Mouse (Mus musculus) neural tube, embryonic 12.5 days (tissue): ENCODE measurements around the gene Fam173a. TPM values are rescaled to one million over a fixed set of nuclear protein-coding genes. Genes with fewer than 3 reads are reported as not detected.
A peak's percentile ranks its signal among the peaks of the same experiment; 100 is the strongest.

ENCODE experiments used
- ATAC-seq: fragments of 200-750 bp; cut with Nextera tagmentation; 2 replicates; pipeline ENCODE4 v1.8.0; 2017; ENCODE audit warnings: low read depth, mild to moderate bottlenecking, moderate TSS enrichment, moderate library complexity; ENCODE audit not compliant: low FRiP score
- H3K27ac ChIP-seq: fragments of 300-500 bp; sonication (generic); 2 replicates; pipeline ENCODE4 v1.5.1; 2016
- H3K27me3 ChIP-seq: fragments of 300-500 bp; sonication (generic); replicated peaks from 2 replicates; pipeline ENCODE4 v1.6.1; 2016; ENCODE audit warnings: mild to moderate bottlenecking
- H3K36me3 ChIP-seq: fragments of 300-500 bp; sonication (generic); 2 replicates; pipeline ENCODE4 v1.6.1; 2016; ENCODE audit warnings: mild to moderate bottlenecking
- H3K4me1 ChIP-seq: fragments of 300-500 bp; sonication (generic); 2 replicates; pipeline ENCODE4 v1.6.1; 2016
- H3K4me2 ChIP-seq: fragments of 300-500 bp; sonication (generic); replicated peaks from 2 replicates; pipeline ENCODE4 v1.6.1; 2016; ENCODE audit warnings: mild to moderate bottlenecking
- H3K4me3 ChIP-seq: fragments of 300-500 bp; sonication (generic); 2 replicates; pipeline ENCODE4 v1.5.1; 2016
- H3K9ac ChIP-seq: fragments of 300-500 bp; sonication (generic); 2 replicates; pipeline ENCODE4 v1.6.1; 2016; ENCODE audit warnings: mild to moderate bottlenecking
- H3K9me3 ChIP-seq: fragments of 300-500 bp; sonication (generic); 2 replicates; pipeline ENCODE4 v1.6.1; 2016; ENCODE audit warnings: mild to moderate bottlenecking
- WGBS: fragments of 180-500 bp; shearing (Covaris S2); methylation state at CpG from one replicate; pipeline ENCODE4 v1.1.7; 2016; 5-methylcytosine and 5-hydroxymethylcytosine counted together
- polyA plus RNA-seq: library from polyadenylated mRNA; unstranded; fragments of >200 nt; fragmentation: Nextera tagmentation; extraction: Ambion mirVana; gene quantifications from 2 replicates; pipeline ENCODE4 v1.2.1, GENCODE M21; 2016

Gene Fam173a
- polyA plus RNA-seq, result 75.3 and 84.6 TPM in 2 replicates

GRCm38 (mm10) chr17:25792615-25793014 lies at the start of gene Fam173a:
TSS of gene Fam173a (minus strand) at chr17:25792901.
- H3K4me3 ChIP-seq, result peak within 1 kb of the TSS; percentile 72
- no peaks in the 10 kb centered on the region for H3K27me3 ChIP-seq
- H3K9me3 ChIP-seq, result no peaks in the 10 kb centered on the region
- peaks cover 62% of the 10 kb centered on the region for H3K4me1 ChIP-seq
- peak; percentile 26 for ATAC-seq
- peaks cover 19% of the 10 kb centered on the region for H3K36me3 ChIP-seq
- 0% methylated on average over 14 of the region's 14 CpGs for WGBS
- peak within 1 kb of the TSS; percentile 79 for H3K9ac ChIP-seq
- H3K27ac ChIP-seq, result peak within 1 kb of the TSS; percentile 79
- H3K4me2 ChIP-seq, result peak within 1 kb of the TSS; percentile 95

- no peak within 1 kb of the TSS for H3K27ac ChIP-seq
- peaks cover 48% of the 10 kb centered on the region for H3K36me3 ChIP-seq
- H3K4me1 ChIP-seq, result peaks cover 31% of the 10 kb centered on the region
- 94% methylated on average over 22 of the region's 22 CpGs for WGBS
- no peak within 1 kb of the TSS for H3K9ac ChIP-seq
- no peak within 1 kb of the TSS for H3K4me2 ChIP-seq
- no peaks in the 10 kb centered on the region for H3K27me3 ChIP-seq
- H3K4me3 ChIP-seq, result no peak within 1 kb of the TSS
- no peaks in the 10 kb centered on the region for H3K9me3 ChIP-seq
- no peak for ATAC-seq
These were observed 48.6 kb upstream of the Fam173a start, which contains the start of gene Gm20683 for GRCm38 (mm10) chr17:25841117-25841880. TSS of gene Gm20683 (minus strand) at chr17:25841763.

- Histone ChIP-seq H3K27ac (no peak overlapping the region), H3K4me2 (no peak overlapping the region), H3K36me3 (peaks cover 44% of the 10 kb centered on the region), H3K4me3 (no peak overlapping the region), H3K27me3 (no peaks in the 10 kb centered on the region), H3K4me1 (peaks cover 39% of the 10 kb centered on the region), H3K9ac (no peak overlapping the region), H3K9me3 (no peaks in the 10 kb centered on the region)
- WGBS, result 96% methylated on average over 6 of the region's 6 CpGs
- ATAC-seq, result no peak
These were observed 47.8 kb upstream of the Fam173a start for GRCm38 (mm10) chr17:25840519-25840918.

GRCm38 (mm10) chr17:25839455-25840235 lies 46.9 kb upstream of the Fam173a start:
- no peaks in the 10 kb centered on the region for H3K27me3 ChIP-seq
- H3K9ac ChIP-seq, result no peak overlapping the region
- H3K4me1 ChIP-seq, result peaks cover 47% of the 10 kb centered on the region
- H3K9me3 ChIP-seq, result no peaks in the 10 kb centered on the region
- no peak overlapping the region for H3K4me2 ChIP-seq
- no peak for ATAC-seq
- no peak overlapping the region for H3K27ac ChIP-seq
- no peak overlapping the region for H3K4me3 ChIP-seq
- H3K36me3 ChIP-seq, result peaks cover 51% of the 10 kb centered on the region
- WGBS, result 83% methylated on average over 14 of the region's 14 CpGs

GRCm38 (mm10) chr17:25838904-25839303 lies 46.2 kb upstream of the Fam173a start:
- H3K27me3 ChIP-seq, result no peaks in the 10 kb centered on the region
- no peak overlapping the region for H3K4me2 ChIP-seq
- WGBS, result 85% methylated on average over 4 of the region's 4 CpGs
- no peak for ATAC-seq
- H3K4me1 ChIP-seq, result peaks cover 54% of the 10 kb centered on the region
- H3K9ac ChIP-seq, result no peak overlapping the region
- H3K27ac ChIP-seq, result no peak overlapping the region
- peaks cover 51% of the 10 kb centered on the region for H3K36me3 ChIP-seq
- no peaks in the 10 kb centered on the region for H3K9me3 ChIP-seq
- no peak overlapping the region for H3K4me3 ChIP-seq

GRCm38 (mm10) chr17:25837533-25837932 lies 44.8 kb upstream of the Fam173a start:
- peaks cover 52% of the 10 kb centered on the region for H3K4me1 ChIP-seq
- ATAC-seq, result no peak

GRCm38 (mm10) chr17:25837076-25837410 lies 44.3 kb upstream of the Fam173a start, which contains the start of gene Rhbdl1:
TSS of gene Rhbdl1 (minus strand) at chr17:25837295.
- Histone ChIP-seq H3K4me3 (peak within 1 kb of the TSS; percentile 42), H3K9me3 (no peaks in the 10 kb centered on the region), H3K9ac (peak within 1 kb of the TSS; percentile 66), H3K36me3 (peaks cover 46% of the 10 kb centered on the region), H3K4me1 (peaks cover 54% of the 10 kb centered on the region), H3K4me2 (peak within 1 kb of the TSS; percentile 95), H3K27ac (peak within 1 kb of the TSS; percentile 32; the same call in 1 of the 2 replicates), H3K27me3 (no peaks in the 10 kb centered on the region)
- 0 out of 2 replicates have a peak, but pooled peaks have one; percentile 8 for ATAC-seq
- 2% methylated on average over 27 of the region's 29 CpGs for WGBS

More at GRCm38 (mm10) chr17:25837533-25837932, 44.8 kb upstream of the Fam173a start:
- 30% methylated on average over 3 of the region's 3 CpGs for WGBS
- Histone ChIP-seq H3K27ac (0 out of 2 replicates have a peak overlapping the region, but pooled peaks have one; percentile 16), H3K36me3 (peaks cover 51% of the 10 kb centered on the region), H3K9ac (peak overlapping the region; percentile 66; the same call in 1 of the 2 replicates), H3K4me2 (peak overlapping the region; percentile 95), H3K9me3 (no peaks in the 10 kb centered on the region), H3K4me3 (no peak overlapping the region; the same call in 1 of the 2 replicates), H3K27me3 (no peaks in the 10 kb centered on the region)

- Histone ChIP-seq H3K9me3 (no peaks in the 10 kb centered on the region), H3K9ac (peak overlapping the region; percentile 66), H3K27ac (peak overlapping the region; percentile 32; the same call in 1 of the 2 replicates), H3K36me3 (peaks cover 43% of the 10 kb centered on the region), H3K4me1 (peaks cover 59% of the 10 kb centered on the region), H3K4me2 (peak overlapping the region; percentile 95), H3K4me3 (peak overlapping the region; percentile 42), H3K27me3 (no peaks in the 10 kb centered on the region)
- ATAC-seq, result 0 out of 2 replicates have a peak, but pooled peaks have one; percentile 8
- 22% methylated on average over 23 of the region's 23 CpGs for WGBS
These were observed 43.8 kb upstream of the Fam173a start for GRCm38 (mm10) chr17:25836397-25837075.

- Histone ChIP-seq H3K4me1 (peaks cover 66% of the 10 kb centered on the region), H3K27ac (no peak overlapping the region), H3K4me2 (peak overlapping the region; percentile 95), H3K4me3 (no peak overlapping the region), H3K9me3 (no peaks in the 10 kb centered on the region), H3K36me3 (peaks cover 43% of the 10 kb centered on the region), H3K27me3 (no peaks in the 10 kb centered on the region), H3K9ac (peak overlapping the region; percentile 66)
- 92% methylated on average over 16 of the region's 16 CpGs for WGBS
- no peak for ATAC-seq
These were observed 43.1 kb upstream of the Fam173a start for GRCm38 (mm10) chr17:25835816-25836215.

GRCm38 (mm10) chr17:25835301-25835700 lies 42.6 kb upstream of the Fam173a start:
- H3K4me3 ChIP-seq, result no peak overlapping the region
- no peak overlapping the region for H3K27ac ChIP-seq
- peaks cover 72% of the 10 kb centered on the region for H3K4me1 ChIP-seq
- 97% methylated on average over 7 of the region's 7 CpGs for WGBS
- no peaks in the 10 kb centered on the region for H3K27me3 ChIP-seq
- no peak for ATAC-seq
- peak overlapping the region; percentile 95 for H3K4me2 ChIP-seq
- H3K9me3 ChIP-seq, result no peaks in the 10 kb centered on the region
- H3K36me3 ChIP-seq, result peaks cover 43% of the 10 kb centered on the region
- peak overlapping the region; percentile 92; the same call in 1 of the 2 replicates for H3K9ac ChIP-seq

GRCm38 (mm10) chr17:25834595-25835222 lies 42.0 kb upstream of the Fam173a start:
- Histone ChIP-seq H3K4me3 (peak overlapping the region; percentile 79), H3K27ac (no peak overlapping the region), H3K9ac (peak overlapping the region; percentile 92), H3K9me3 (no peaks in the 10 kb centered on the region), H3K36me3 (peaks cover 43% of the 10 kb centered on the region), H3K4me1 (peaks cover 78% of the 10 kb centered on the region), H3K27me3 (no peaks in the 10 kb centered on the region), H3K4me2 (peak overlapping the region; percentile 95)
- WGBS, result 89% methylated on average over 12 of the region's 12 CpGs
- ATAC-seq, result no peak
